Mouse (Mus musculus) MN1 (cell line): Measurements from ENCODE around the gene Art4.
A peak's percentile ranks its signal among the peaks of the same experiment; 100 is the strongest.

ENCODE experiments used
- DNase-seq: peaks from one replicate; pipeline ENCODE4 v3.0.0-alpha.2; 2016; ENCODE audit warnings: low spot score

Art4 gene

GRCm38 (mm10) chr6:136866150-136866549, 8.6 kb upstream of the Art4 start:
- DNase-seq: no peak

- no peak for DNase-seq
Observed at GRCm38 (mm10) chr6:136865360-136865759, 7.8 kb upstream of the Art4 start.

GRCm38 (mm10) chr6:136861020-136861419, 3.5 kb upstream of the Art4 start:
- peak; percentile 45 for DNase-seq

- DNase-seq: no peak
Observed at GRCm38 (mm10) chr6:136858420-136858819, 887 bp upstream of the Art4 start.

GRCm38 (mm10) chr6:136857873-136858260, 334 bp upstream of the Art4 start:
- no peak for DNase-seq

GRCm38 (mm10) chr6:136856071-136856636, 1.4 kb downstream of the Art4 start:
- DNase-seq: no peak

- no peak for DNase-seq
Observed at GRCm38 (mm10) chr6:136855183-136855582, 2.4 kb downstream of the Art4 start.

GRCm38 (mm10) chr6:136854361-136854781, 3.2 kb downstream of the Art4 start:
- no peak for DNase-seq

- no peak for DNase-seq
Observed at GRCm38 (mm10) chr6:136852762-136853161, 4.8 kb downstream of the Art4 start.

- DNase-seq: no peak
Observed at GRCm38 (mm10) chr6:136852348-136852747, 5.2 kb downstream of the Art4 start.

- DNase-seq: no peak
Observed at GRCm38 (mm10) chr6:136850267-136850666, 7.3 kb downstream of the Art4 start.

- no peak for DNase-seq
Observed at GRCm38 (mm10) chr6:136848971-136849370, 8.6 kb downstream of the Art4 start.

GRCm38 (mm10) chr6:136848399-136848798, 9.1 kb downstream of the Art4 start:
- no peak for DNase-seq

- DNase-seq: no peak
Observed at GRCm38 (mm10) chr6:136847790-136848189, 9.7 kb downstream of the Art4 start.

- no peak for DNase-seq
Observed at GRCm38 (mm10) chr6:136847267-136847666, 10.3 kb downstream of the Art4 start.

- no peak for DNase-seq
Observed at GRCm38 (mm10) chr6:136845706-136846480, 11.6 kb downstream of the Art4 start.

GRCm38 (mm10) chr6:136844903-136845302, 12.6 kb downstream of the Art4 start:
- DNase-seq: no peak

GRCm38 (mm10) chr6:136837323-136837722, 20.2 kb downstream of the Art4 start:
- DNase-seq: no peak

- no peak for DNase-seq
Observed at GRCm38 (mm10) chr6:136835352-136835751, 22.2 kb downstream of the Art4 start, which contains the start of gene Smco3. TSS of gene Smco3 (minus strand) at chr6:136835452.

GRCm38 (mm10) chr6:136831712-136832111, 25.8 kb downstream of the Art4 start:
- DNase-seq: no peak

GRCm38 (mm10) chr6:136828681-136829080, 28.9 kb downstream of the Art4 start:
- no peak for DNase-seq

- DNase-seq: peak; percentile 98
Observed at GRCm38 (mm10) chr6:136827881-136828561, 29.5 kb downstream of the Art4 start, which contains the start of gene Wbp11. TSS of gene Wbp11 (minus strand) at chr6:136828233.

- no peak for DNase-seq
Observed at GRCm38 (mm10) chr6:136827516-136827880, 30.0 kb downstream of the Art4 start, which contains the start of gene BC049715. TSS of gene BC049715 (plus strand) at chr6:136827626.
